Mouse (Mus musculus) heart, embryonic 16.5 days (tissue): ENCODE results near the gene Alox12. TPM values are rescaled to one million over a fixed set of nuclear protein-coding genes. Genes with fewer than 3 reads are reported as not detected.

Experiments used
- ATAC-seq: fragments of 200-750 bp; cut with Nextera tagmentation; replicated peaks from 2 replicates; pipeline ENCODE4 v1.8.0; 2017; ENCODE audit warnings: moderate number of reproducible peaks; ENCODE audit not compliant: insufficient read depth, low FRiP score; ENCODE audit errors: extremely low read depth
- H3K27ac ChIP-seq: fragments of 300-500 bp; sonication (generic); 2 replicates; pipeline ENCODE4 v1.5.1; 2014; ENCODE audit warnings: mild to moderate bottlenecking, low read length, control low read depth, moderate library complexity
- H3K27me3 ChIP-seq: fragments of 300-500 bp; sonication (generic); 2 replicates; pipeline ENCODE4 v1.6.1; 2014; ENCODE audit warnings: low read length, mixed read lengths; ENCODE audit not compliant: control insufficient read depth, insufficient read depth
- H3K36me3 ChIP-seq: fragments of 300-500 bp; sonication (generic); 2 replicates; pipeline ENCODE4 v1.6.1; 2014; ENCODE audit not compliant: control insufficient read depth, insufficient read depth
- H3K4me1 ChIP-seq: fragments of 300-500 bp; sonication (generic); 2 replicates; pipeline ENCODE4 v1.6.1; 2014; ENCODE audit warnings: low read length, mixed read lengths; ENCODE audit not compliant: control insufficient read depth, insufficient read depth
- H3K4me2 ChIP-seq: fragments of 300-500 bp; sonication (generic); 2 replicates; pipeline ENCODE4 v1.6.1; 2014; ENCODE audit warnings: low read depth, mild to moderate bottlenecking, control low read depth, low read length
- H3K4me3 ChIP-seq: fragments of 300-500 bp; sonication (generic); 2 replicates; pipeline ENCODE4 v1.5.1; 2014; ENCODE audit warnings: mild to moderate bottlenecking, control low read depth, low read length
- H3K9ac ChIP-seq: fragments of 300-500 bp; sonication (generic); 2 replicates; pipeline ENCODE4 v1.6.1; 2014; ENCODE audit warnings: low read length, control low read depth
- H3K9me3 ChIP-seq: fragments of 300-500 bp; sonication (generic); replicated peaks from 2 replicates; pipeline ENCODE4 v1.6.1; 2016; ENCODE audit warnings: low read length; ENCODE audit not compliant: control insufficient read depth
- WGBS: fragments of 180-500 bp; shearing (Covaris S2); extraction: QIAGEN DNeasy Blood & Tissue Kit; methylation state at CpG from one replicate; pipeline ENCODE4 v1.1.7; 2014; 5-methylcytosine and 5-hydroxymethylcytosine counted together
- polyA plus RNA-seq: library from polyadenylated mRNA; unstranded; fragments of >200 nt; fragmentation: Nextera tagmentation; extraction: Ambion mirVana; gene quantifications from 2 replicates; pipeline ENCODE4 v1.2.1, GENCODE M21; 2015

The Alox12 gene
- polyA plus RNA-seq: 3.5 and 4.2 TPM in 2 replicates

DNA sequence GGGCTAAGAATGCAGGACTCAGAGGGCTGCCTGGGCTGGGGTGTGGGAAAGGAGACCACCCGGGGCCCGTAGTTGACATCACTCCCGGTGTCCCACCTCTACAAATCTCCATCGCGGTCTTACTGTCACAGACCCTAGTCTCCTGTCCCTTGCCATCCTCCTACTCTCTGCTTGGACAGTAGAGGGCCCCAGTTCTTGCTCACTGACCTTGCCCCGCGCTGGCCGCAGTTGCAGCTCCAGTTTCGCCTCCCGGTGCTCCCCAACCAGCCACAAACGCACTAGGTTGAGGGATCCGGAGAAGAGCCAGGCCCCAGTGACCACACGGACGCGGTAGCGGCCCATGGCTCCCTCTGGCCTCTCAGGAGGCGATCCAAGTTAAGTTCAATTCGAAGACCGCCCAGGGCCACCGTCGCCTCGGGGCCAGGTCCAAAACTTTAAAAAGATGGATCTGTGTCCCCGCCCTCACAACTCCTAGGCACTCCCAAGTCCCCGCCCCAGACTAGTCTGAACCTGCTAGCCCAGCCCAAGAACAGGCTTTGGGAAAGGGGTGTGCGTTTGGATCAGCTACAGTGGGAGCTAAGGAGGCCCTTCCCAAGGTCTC lies at the start of gene Alox12:
TSS of gene Alox12 (minus strand) at position 423 of the 601 bp plus-strand sequence.
- Histone ChIP-seq H3K9me3 (no peaks in the 10 kb centered on the region), H3K4me2 (peak within 1 kb of the TSS; percentile 67), H3K36me3 (no peaks in the 10 kb centered on the region), H3K27ac (no peak within 1 kb of the TSS), H3K4me3 (peak within 1 kb of the TSS; percentile 49), H3K9ac (peak within 1 kb of the TSS; percentile 65), H3K27me3 (peaks cover 26% of the 10 kb centered on the region), H3K4me1 (no peaks in the 10 kb centered on the region)
- peak; percentile 65 for ATAC-seq
- WGBS: 3% methylated on average over 25 of the region's 25 CpGs

- Histone ChIP-seq H3K4me1 (peaks cover 2% of the 10 kb centered on the region; the same call in 1 of the 2 replicates), H3K4me3 (no peak overlapping the region), H3K9ac (no peak overlapping the region), H3K36me3 (no peaks in the 10 kb centered on the region), H3K27ac (peak overlapping the region; percentile 48), H3K9me3 (no peaks in the 10 kb centered on the region), H3K4me2 (no peak overlapping the region), H3K27me3 (no peaks in the 10 kb centered on the region)
- 39% methylated on average over 4 of the region's 4 CpGs for WGBS
- peak; percentile 50; the same call in 1 of the 2 replicates for ATAC-seq
These were observed 47.1 kb upstream of the Alox12 start for GRCm38 (mm10) chr11:70302293-70302692.

DNA sequence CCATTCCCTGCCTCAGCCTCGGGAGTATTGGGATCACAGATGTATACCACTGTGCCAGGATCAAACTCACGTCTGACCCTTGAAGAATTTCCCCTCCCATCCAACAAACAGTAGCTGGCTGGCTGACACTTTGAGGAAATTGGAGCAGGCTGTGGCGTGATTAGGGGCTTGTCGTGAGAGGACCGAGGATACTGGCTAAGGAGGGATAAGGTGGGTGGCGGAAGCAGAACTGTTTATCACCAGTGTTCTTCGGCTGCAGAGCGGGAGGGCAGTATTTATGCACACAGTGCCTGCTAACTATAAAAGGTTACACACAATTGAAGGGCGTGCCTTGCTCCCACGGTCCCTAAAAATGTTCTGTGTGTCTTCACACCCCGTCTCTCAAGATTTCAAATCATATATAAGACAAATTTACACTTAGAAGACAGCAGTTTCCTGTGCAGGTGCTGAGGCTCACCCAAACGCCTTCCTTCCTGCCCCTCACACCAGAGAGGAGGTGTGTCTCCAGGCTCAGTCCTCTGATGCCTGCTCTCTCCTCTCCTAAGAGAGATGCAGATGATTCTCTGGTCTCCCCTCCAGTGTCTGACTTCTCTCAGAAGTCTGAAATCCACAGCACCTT lies 42.8 kb upstream of the Alox12 start:
- 30% methylated on average over 12 of the region's 12 CpGs for WGBS
- Histone ChIP-seq H3K27ac (peak overlapping the region; percentile 82), H3K27me3 (no peaks in the 10 kb centered on the region), H3K9me3 (no peaks in the 10 kb centered on the region), H3K36me3 (no peaks in the 10 kb centered on the region), H3K9ac (no peak overlapping the region), H3K4me1 (0 out of 2 replicates have a peak, but pooled peaks cover 2% of the 10 kb centered on the region), H3K4me2 (peak overlapping the region; percentile 24), H3K4me3 (no peak overlapping the region)
- ATAC-seq: peak; percentile 70

GRCm38 (mm10) chr11:70297405-70297804 lies 42.3 kb upstream of the Alox12 start:
- Histone ChIP-seq H3K4me1 (0 out of 2 replicates have a peak, but pooled peaks cover 2% of the 10 kb centered on the region), H3K36me3 (no peaks in the 10 kb centered on the region), H3K9me3 (no peaks in the 10 kb centered on the region), H3K27me3 (no peaks in the 10 kb centered on the region), H3K9ac (no peak overlapping the region), H3K27ac (peak overlapping the region; percentile 82), H3K4me2 (peak overlapping the region; percentile 24), H3K4me3 (no peak overlapping the region)
- peak; percentile 49; the same call in 1 of the 2 replicates for ATAC-seq
- 43% methylated on average over 4 of the region's 4 CpGs for WGBS

DNA sequence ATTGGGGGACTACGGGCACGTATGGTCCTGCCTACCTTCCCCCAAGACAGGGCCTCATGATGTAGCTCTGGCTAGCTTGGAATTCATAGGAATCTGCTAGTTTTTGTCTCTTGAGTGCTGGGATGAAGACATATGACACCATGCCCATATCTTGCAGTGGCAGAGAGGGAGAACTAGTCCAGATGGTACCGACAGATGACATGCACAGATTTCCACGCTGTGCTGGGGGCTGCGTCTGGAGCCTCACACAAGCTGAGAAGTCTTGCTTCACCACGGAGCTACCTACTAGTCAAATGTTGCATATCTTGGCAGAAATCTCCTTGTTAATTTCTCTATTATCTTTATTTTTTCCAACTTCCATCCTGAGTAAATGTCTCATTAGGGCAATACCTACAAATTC lies 38.7 kb upstream of the Alox12 start:
- WGBS: 83% methylated on average over 6 of the region's 6 CpGs
- peaks cover 6% of the 10 kb centered on the region for H3K4me1 ChIP-seq
- H3K4me3 ChIP-seq: no peak overlapping the region
- H3K27me3 ChIP-seq: no peaks in the 10 kb centered on the region
- no peaks in the 10 kb centered on the region for H3K36me3 ChIP-seq
- no peak for ATAC-seq
- no peaks in the 10 kb centered on the region for H3K9me3 ChIP-seq
- H3K27ac ChIP-seq: no peak overlapping the region
- H3K9ac ChIP-seq: no peak overlapping the region
- no peak overlapping the region for H3K4me2 ChIP-seq

- 77% methylated on average over 6 of the region's 6 CpGs for WGBS
- Histone ChIP-seq H3K36me3 (no peaks in the 10 kb centered on the region), H3K9ac (no peak overlapping the region), H3K4me2 (no peak overlapping the region), H3K27ac (no peak overlapping the region), H3K4me3 (no peak overlapping the region), H3K4me1 (peaks cover 4% of the 10 kb centered on the region), H3K9me3 (no peaks in the 10 kb centered on the region), H3K27me3 (no peaks in the 10 kb centered on the region)
- no peak for ATAC-seq
These were observed 36.1 kb upstream of the Alox12 start for GRCm38 (mm10) chr11:70291235-70291634.

GRCm38 (mm10) chr11:70289236-70289635 lies 34.1 kb upstream of the Alox12 start:
- Histone ChIP-seq H3K36me3 (no peaks in the 10 kb centered on the region), H3K9me3 (no peaks in the 10 kb centered on the region), H3K4me2 (no peak overlapping the region), H3K9ac (no peak overlapping the region), H3K4me3 (no peak overlapping the region), H3K4me1 (peaks cover 4% of the 10 kb centered on the region), H3K27me3 (no peaks in the 10 kb centered on the region), H3K27ac (peak overlapping the region; percentile 31; the same call in 1 of the 2 replicates)
- 29% methylated on average over 6 of the region's 6 CpGs for WGBS
- no peak for ATAC-seq

- Histone ChIP-seq H3K36me3 (no peaks in the 10 kb centered on the region), H3K4me3 (no peak overlapping the region), H3K4me2 (no peak overlapping the region), H3K27me3 (no peaks in the 10 kb centered on the region), H3K9me3 (no peaks in the 10 kb centered on the region), H3K4me1 (peaks cover 4% of the 10 kb centered on the region), H3K9ac (no peak overlapping the region), H3K27ac (no peak overlapping the region)
- ATAC-seq: no peak
- WGBS: 85% methylated on average over 10 of the region's 10 CpGs
These were observed 32.9 kb upstream of the Alox12 start for GRCm38 (mm10) chr11:70288102-70288501.

DNA sequence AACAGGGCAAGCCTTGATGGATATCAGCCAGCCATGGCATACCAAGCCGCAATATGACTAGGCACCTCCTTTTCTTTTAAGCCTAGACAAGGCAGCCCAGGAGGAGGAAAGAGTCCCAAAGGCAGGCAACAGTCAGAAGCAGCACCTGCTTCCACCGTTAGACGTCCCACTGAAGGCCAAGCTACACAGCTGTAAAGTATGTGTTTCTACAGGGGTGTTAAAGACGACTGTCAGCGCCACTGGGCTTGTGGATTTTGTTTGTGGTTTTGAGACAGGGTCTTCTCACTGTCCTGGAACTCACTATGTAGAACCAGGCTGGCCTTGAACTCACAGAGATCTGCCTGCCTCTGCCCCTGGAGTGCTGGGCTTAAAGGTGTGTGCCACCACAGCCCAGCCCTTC lies 30.5 kb upstream of the Alox12 start:
- WGBS: 58% methylated on average over 5 of the region's 5 CpGs
- Histone ChIP-seq H3K36me3 (no peaks in the 10 kb centered on the region), H3K27me3 (no peaks in the 10 kb centered on the region), H3K9me3 (no peaks in the 10 kb centered on the region), H3K4me1 (peaks cover 4% of the 10 kb centered on the region), H3K4me3 (no peak overlapping the region), H3K9ac (no peak overlapping the region), H3K4me2 (no peak overlapping the region), H3K27ac (no peak overlapping the region)
- ATAC-seq: no peak
